Mouse (Mus musculus) hindbrain, embryonic 13.5 days (tissue): ENCODE data around the gene Ablim2. TPM values are rescaled to one million over a fixed set of nuclear protein-coding genes. Genes with fewer than 3 reads are reported as not detected.

Experiments used
- ATAC-seq: fragments of 200-750 bp; cut with Nextera tagmentation; 2 replicates; pipeline ENCODE4 v1.8.0; 2017; ENCODE audit warnings: moderate TSS enrichment; ENCODE audit not compliant: low FRiP score
- H3K27ac ChIP-seq: fragments of 300-500 bp; sonication (generic); 2 replicates; pipeline ENCODE4 v1.5.1; 2015; ENCODE audit warnings: inconsistent platforms, mild to moderate bottlenecking, moderate library complexity
- H3K27me3 ChIP-seq: fragments of 300-500 bp; sonication (generic); 2 replicates; pipeline ENCODE4 v1.6.1; 2015; ENCODE audit warnings: mild to moderate bottlenecking, inconsistent platforms
- H3K36me3 ChIP-seq: fragments of 300-500 bp; sonication (generic); 2 replicates; pipeline ENCODE4 v1.6.1; 2015; ENCODE audit warnings: mild to moderate bottlenecking, inconsistent platforms
- H3K4me1 ChIP-seq: fragments of 300-500 bp; sonication (generic); replicated peaks from 2 replicates; pipeline ENCODE4 v1.6.1; 2015; ENCODE audit warnings: inconsistent platforms
- H3K4me2 ChIP-seq: fragments of 300-500 bp; sonication (generic); 2 replicates; pipeline ENCODE4 v1.6.1; 2015; ENCODE audit warnings: inconsistent platforms, mild to moderate bottlenecking, moderate library complexity
- H3K4me3 ChIP-seq: fragments of 300-500 bp; sonication (generic); 2 replicates; pipeline ENCODE4 v1.5.1; 2015; ENCODE audit warnings: mild to moderate bottlenecking, inconsistent platforms
- H3K9ac ChIP-seq: fragments of 300-500 bp; sonication (generic); 2 replicates; pipeline ENCODE4 v1.6.1; 2015; ENCODE audit warnings: mild to moderate bottlenecking, inconsistent platforms
- H3K9me3 ChIP-seq: fragments of 300-500 bp; sonication (generic); 2 replicates; pipeline ENCODE4 v1.6.1; 2016; ENCODE audit warnings: inconsistent platforms
- WGBS: fragments of 180-500 bp; shearing (Covaris S2); methylation state at CpG from one replicate; pipeline ENCODE4 v1.1.7; 2015; 5-methylcytosine and 5-hydroxymethylcytosine counted together
- polyA plus RNA-seq: library from polyadenylated mRNA; unstranded; fragments of >200 nt; fragmentation: Nextera tagmentation; extraction: Ambion mirVana; gene quantifications from 2 replicates; pipeline ENCODE4 v1.2.1, GENCODE M21; 2015

Ablim2 gene
- 9.5 and 10.4 TPM in 2 replicates for polyA plus RNA-seq

GRCm38 (mm10) chr5:35757639-35758001 lies at the start of gene Ablim2:
Ablim2 (plus strand) TSS chr5:35757880.
- Histone ChIP-seq H3K4me2 (peak within 1 kb of the TSS; percentile 86), H3K36me3 (no peaks in the 10 kb centered on the region), H3K4me1 (peaks cover 23% of the 10 kb centered on the region), H3K9me3 (no peaks in the 10 kb centered on the region), H3K9ac (peak within 1 kb of the TSS; percentile 75), H3K27me3 (peaks cover 53% of the 10 kb centered on the region), H3K27ac (peak within 1 kb of the TSS; percentile 68), H3K4me3 (peak within 1 kb of the TSS; percentile 51)
- under 1% methylated on average over 35 of the region's 35 CpGs for WGBS
- peak; percentile 97 for ATAC-seq

GRCm38 (mm10) chr5:35710481-35710880 lies 47.2 kb upstream of the Ablim2 start:
- Histone ChIP-seq H3K9ac (no peak overlapping the region), H3K4me1 (0 out of 2 replicates have a peak, but pooled peaks cover 8% of the 10 kb centered on the region), H3K4me3 (no peak overlapping the region), H3K4me2 (no peak overlapping the region), H3K27ac (no peak overlapping the region), H3K9me3 (no peaks in the 10 kb centered on the region), H3K36me3 (no peaks in the 10 kb centered on the region), H3K27me3 (0 out of 2 replicates have a peak, but pooled peaks cover 2% of the 10 kb centered on the region)
- WGBS = 68% methylated on average over 3 of the region's 3 CpGs
- no peak for ATAC-seq

- Histone ChIP-seq H3K27ac (no peak overlapping the region), H3K4me1 (0 out of 2 replicates have a peak, but pooled peaks cover 8% of the 10 kb centered on the region), H3K4me2 (no peak overlapping the region), H3K9ac (no peak overlapping the region), H3K27me3 (0 out of 2 replicates have a peak, but pooled peaks cover 2% of the 10 kb centered on the region), H3K36me3 (no peaks in the 10 kb centered on the region), H3K4me3 (no peak overlapping the region), H3K9me3 (no peaks in the 10 kb centered on the region)
- WGBS = 62% methylated on average over 3 of the region's 3 CpGs
- no peak for ATAC-seq
Observed at GRCm38 (mm10) chr5:35710931-35711330, 46.7 kb upstream of the Ablim2 start.

GRCm38 (mm10) chr5:35712517-35712916 lies 45.2 kb upstream of the Ablim2 start:
- no peaks in the 10 kb centered on the region for H3K9me3 ChIP-seq
- no peak overlapping the region for H3K9ac ChIP-seq
- H3K4me1 ChIP-seq = 0 out of 2 replicates have a peak, but pooled peaks cover 8% of the 10 kb centered on the region
- H3K27me3 ChIP-seq = 0 out of 2 replicates have a peak, but pooled peaks cover 2% of the 10 kb centered on the region
- H3K27ac ChIP-seq = no peak overlapping the region
- no peak for ATAC-seq
- WGBS = 73% methylated on average over 5 of the region's 5 CpGs
- H3K36me3 ChIP-seq = no peaks in the 10 kb centered on the region
- no peak overlapping the region for H3K4me2 ChIP-seq
- no peak overlapping the region for H3K4me3 ChIP-seq

- peak; percentile 92 for ATAC-seq
- Histone ChIP-seq H3K9ac (no peak overlapping the region), H3K27me3 (0 out of 2 replicates have a peak, but pooled peaks cover 2% of the 10 kb centered on the region), H3K27ac (no peak overlapping the region), H3K36me3 (no peaks in the 10 kb centered on the region), H3K9me3 (no peaks in the 10 kb centered on the region), H3K4me3 (no peak overlapping the region), H3K4me1 (0 out of 2 replicates have a peak, but pooled peaks cover 8% of the 10 kb centered on the region), H3K4me2 (no peak overlapping the region)
- 49% methylated on average over 13 of the region's 13 CpGs for WGBS
Observed at GRCm38 (mm10) chr5:35713649-35714354, 43.9 kb upstream of the Ablim2 start.

- 85% methylated on average over 5 of the region's 5 CpGs for WGBS
- no peaks in the 10 kb centered on the region for H3K27me3 ChIP-seq
- H3K36me3 ChIP-seq = no peaks in the 10 kb centered on the region
- no peak overlapping the region for H3K4me2 ChIP-seq
- H3K4me1 ChIP-seq = no peaks in the 10 kb centered on the region
- ATAC-seq = no peak
- H3K9me3 ChIP-seq = no peaks in the 10 kb centered on the region
- no peak overlapping the region for H3K9ac ChIP-seq
- no peak overlapping the region for H3K4me3 ChIP-seq
- no peak overlapping the region for H3K27ac ChIP-seq
Observed at GRCm38 (mm10) chr5:35717455-35717854, 40.2 kb upstream of the Ablim2 start.

- no peaks in the 10 kb centered on the region for H3K36me3 ChIP-seq
- H3K27ac ChIP-seq = no peak overlapping the region
- no peak overlapping the region for H3K4me2 ChIP-seq
- H3K27me3 ChIP-seq = no peaks in the 10 kb centered on the region
- ATAC-seq = no peak
- no peaks in the 10 kb centered on the region for H3K9me3 ChIP-seq
- no peaks in the 10 kb centered on the region for H3K4me1 ChIP-seq
- no peak overlapping the region for H3K4me3 ChIP-seq
- H3K9ac ChIP-seq = no peak overlapping the region
- WGBS = 65% methylated on average over 4 of the region's 4 CpGs
Observed at GRCm38 (mm10) chr5:35717946-35718345, 39.7 kb upstream of the Ablim2 start.

GRCm38 (mm10) chr5:35718817-35719216 lies 38.9 kb upstream of the Ablim2 start:
- Histone ChIP-seq H3K4me2 (no peak overlapping the region), H3K4me3 (no peak overlapping the region), H3K36me3 (no peaks in the 10 kb centered on the region), H3K27ac (no peak overlapping the region), H3K4me1 (no peaks in the 10 kb centered on the region), H3K27me3 (no peaks in the 10 kb centered on the region), H3K9ac (no peak overlapping the region), H3K9me3 (no peaks in the 10 kb centered on the region)
- no peak for ATAC-seq
- 77% methylated on average over 11 of the region's 11 CpGs for WGBS

GRCm38 (mm10) chr5:35719343-35719742 lies 38.3 kb upstream of the Ablim2 start:
- H3K36me3 ChIP-seq = no peaks in the 10 kb centered on the region
- H3K9me3 ChIP-seq = no peaks in the 10 kb centered on the region
- ATAC-seq = no peak
- H3K4me1 ChIP-seq = no peaks in the 10 kb centered on the region
- H3K4me2 ChIP-seq = no peak overlapping the region
- H3K9ac ChIP-seq = no peak overlapping the region
- no peaks in the 10 kb centered on the region for H3K27me3 ChIP-seq
- no peak overlapping the region for H3K27ac ChIP-seq
- no peak overlapping the region for H3K4me3 ChIP-seq

- H3K4me3 ChIP-seq = no peak overlapping the region
- H3K36me3 ChIP-seq = no peaks in the 10 kb centered on the region
- H3K9ac ChIP-seq = no peak overlapping the region
- H3K27me3 ChIP-seq = no peaks in the 10 kb centered on the region
- ATAC-seq = no peak
- WGBS = 76% methylated on average over 1 of the region's 1 CpGs
- H3K9me3 ChIP-seq = no peaks in the 10 kb centered on the region
- no peak overlapping the region for H3K27ac ChIP-seq
- no peak overlapping the region for H3K4me2 ChIP-seq
- no peaks in the 10 kb centered on the region for H3K4me1 ChIP-seq
Observed at GRCm38 (mm10) chr5:35719880-35720279, 37.8 kb upstream of the Ablim2 start.

- WGBS = 95% methylated on average over 2 of the region's 2 CpGs
- no peaks in the 10 kb centered on the region for H3K36me3 ChIP-seq
- no peak for ATAC-seq
- H3K9me3 ChIP-seq = no peaks in the 10 kb centered on the region
- H3K4me1 ChIP-seq = no peaks in the 10 kb centered on the region
- H3K27ac ChIP-seq = no peak overlapping the region
- no peak overlapping the region for H3K4me2 ChIP-seq
- no peak overlapping the region for H3K9ac ChIP-seq
- H3K4me3 ChIP-seq = no peak overlapping the region
- H3K27me3 ChIP-seq = no peaks in the 10 kb centered on the region
Observed at GRCm38 (mm10) chr5:35721933-35722332, 35.7 kb upstream of the Ablim2 start.

- WGBS = 70% methylated on average over 2 of the region's 2 CpGs
- no peak for ATAC-seq
- no peak overlapping the region for H3K27ac ChIP-seq
- no peaks in the 10 kb centered on the region for H3K4me1 ChIP-seq
- H3K4me3 ChIP-seq = no peak overlapping the region
- H3K27me3 ChIP-seq = no peaks in the 10 kb centered on the region
- H3K9ac ChIP-seq = no peak overlapping the region
- H3K9me3 ChIP-seq = no peaks in the 10 kb centered on the region
- H3K36me3 ChIP-seq = no peaks in the 10 kb centered on the region
- H3K4me2 ChIP-seq = no peak overlapping the region
Observed at GRCm38 (mm10) chr5:35722654-35723053, 35.0 kb upstream of the Ablim2 start.

- no peak for ATAC-seq
Observed at GRCm38 (mm10) chr5:35723900-35724299, 33.8 kb upstream of the Ablim2 start.

More at GRCm38 (mm10) chr5:35723900-35724299, 33.8 kb upstream of the Ablim2 start:
- H3K9ac ChIP-seq = no peak overlapping the region
- no peak overlapping the region for H3K27ac ChIP-seq
- no peaks in the 10 kb centered on the region for H3K36me3 ChIP-seq
- no peaks in the 10 kb centered on the region for H3K27me3 ChIP-seq
- WGBS = 84% methylated on average over 5 of the region's 5 CpGs
- H3K4me1 ChIP-seq = no peaks in the 10 kb centered on the region
- no peak overlapping the region for H3K4me2 ChIP-seq
- no peaks in the 10 kb centered on the region for H3K9me3 ChIP-seq
- no peak overlapping the region for H3K4me3 ChIP-seq
